Mouse (Mus musculus): ENCODE data around the gene Padi6. TPM values are rescaled to one million over a fixed set of nuclear protein-coding genes. Genes with fewer than 3 reads are reported as not detected.

The Padi6 gene
- polyA plus RNA-seq (2015; fragmentation: Nextera tagmentation; extraction: Ambion mirVana): not detected in 2 replicates

DNA sequence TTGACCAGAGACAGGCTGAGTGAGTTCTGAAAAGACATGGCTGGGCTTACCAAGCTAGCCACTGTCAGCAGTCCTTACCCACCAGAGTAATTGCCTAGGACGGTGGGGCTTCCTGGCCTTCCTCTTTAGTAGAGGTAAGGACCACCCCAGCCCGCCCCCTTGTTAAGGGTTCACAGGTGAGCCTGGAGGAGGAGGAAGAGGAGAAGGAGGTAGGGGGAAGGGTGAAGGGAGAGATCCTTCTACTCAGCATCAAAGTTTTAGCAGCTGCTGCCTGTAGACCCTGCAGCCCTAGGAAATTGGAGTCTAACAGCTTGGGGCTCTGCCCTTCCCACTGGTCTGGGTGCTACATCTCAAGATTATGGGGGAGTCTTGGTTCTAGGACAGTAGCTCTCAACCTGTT is at the start of gene Padi6:
Gene Padi6, minus strand, starts transcription at position 101 of the 400 bp plus-strand sequence.
- H3K27me3 ChIP-seq (ENCODE audit: control insufficient read depth, insufficient read depth, low read depth, low read length): no peaks in the 10 kb centered on the region
- H3K4me1 ChIP-seq (ENCODE audit: control insufficient read depth, insufficient read depth, low read length): no peaks in the 10 kb centered on the region
- WGBS: 97% methylated on average over 2 of the region's 2 CpGs
- no peaks in the 10 kb centered on the region for H3K36me3 ChIP-seq (ENCODE audit: control insufficient read depth, insufficient read depth, low read length)
- no peak within 1 kb of the TSS for H3K4me3 ChIP-seq (ENCODE audit: low read depth, low read length)
- no peaks in the 10 kb centered on the region for H3K9me3 ChIP-seq (replicated peaks; ENCODE audit: control insufficient read depth, low read length, poor library complexity, severe bottlenecking)
- H3K4me2 ChIP-seq (ENCODE audit: low read length): no peak within 1 kb of the TSS
- H3K27ac ChIP-seq (ENCODE audit: low read length): no peak within 1 kb of the TSS
- ATAC-seq: no peak
- H3K9ac ChIP-seq (ENCODE audit: low read depth, low read length): no peak within 1 kb of the TSS

DNA sequence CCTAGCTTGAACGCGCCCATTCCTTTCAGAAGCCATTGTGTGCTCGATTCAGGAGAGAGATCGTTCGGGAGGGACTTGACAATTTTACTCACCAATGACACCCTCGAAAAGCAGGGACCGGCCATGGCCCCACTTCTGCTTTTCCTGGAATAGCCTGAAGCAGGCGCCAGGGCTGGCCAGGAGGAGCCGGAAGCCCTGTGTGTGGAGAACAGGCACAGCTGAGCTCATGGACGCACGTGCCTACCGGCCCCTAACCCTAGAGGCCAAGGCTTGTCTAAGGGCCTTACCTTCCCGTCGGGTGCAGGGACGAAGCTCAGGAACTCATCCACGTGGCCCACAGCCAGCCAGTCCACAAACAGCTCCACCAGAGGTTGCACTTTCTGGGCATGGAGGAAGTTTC is 48.6 kb upstream of the Padi6 start:
- WGBS: 79% methylated on average over 16 of the region's 16 CpGs
- H3K27me3 ChIP-seq (ENCODE audit: control insufficient read depth, insufficient read depth, low read depth, low read length): no peaks in the 10 kb centered on the region
- no peak for ATAC-seq

DNA sequence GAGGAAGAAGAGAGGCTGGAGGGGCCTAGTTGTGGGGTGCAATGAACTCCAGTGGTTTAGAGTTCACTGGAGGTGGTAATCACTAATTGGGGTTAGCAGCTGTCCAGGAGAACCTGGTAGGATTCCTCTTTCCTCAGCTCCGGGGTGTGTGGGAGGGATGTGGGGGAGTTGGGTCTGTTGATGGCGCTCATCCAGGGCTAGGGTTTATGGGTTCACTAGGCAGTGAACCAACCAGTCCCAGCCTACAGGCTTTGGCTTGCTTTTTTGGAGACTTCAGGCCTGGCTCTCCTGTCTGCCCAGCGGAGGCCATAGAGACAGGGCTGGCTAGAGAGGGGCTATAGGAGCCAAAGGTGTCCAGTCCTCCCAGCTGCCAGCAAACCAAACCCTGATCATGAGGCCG is 47.5 kb upstream of the Padi6 start:
- Histone ChIP-seq H3K9me3 (replicated peaks; ENCODE audit: control insufficient read depth, low read length, poor library complexity, severe bottlenecking) (no peaks in the 10 kb centered on the region), H3K27me3 (ENCODE audit: control insufficient read depth, insufficient read depth, low read depth, low read length) (no peaks in the 10 kb centered on the region), H3K9ac (ENCODE audit: low read depth, low read length) (no peak overlapping the region), H3K27ac (ENCODE audit: low read length) (no peak overlapping the region), H3K4me2 (ENCODE audit: low read length) (no peak overlapping the region), H3K4me3 (ENCODE audit: low read depth, low read length) (no peak overlapping the region), H3K36me3 (ENCODE audit: control insufficient read depth, insufficient read depth, low read length) (no peaks in the 10 kb centered on the region), H3K4me1 (ENCODE audit: control insufficient read depth, insufficient read depth, low read length) (no peaks in the 10 kb centered on the region)
- WGBS: 96% methylated on average over 4 of the region's 4 CpGs
- no peak for ATAC-seq

More for the DNA sequence above, 48.6 kb upstream of the Padi6 start:
- Histone ChIP-seq H3K9ac (ENCODE audit: low read depth, low read length) (no peak overlapping the region), H3K9me3 (replicated peaks; ENCODE audit: control insufficient read depth, low read length, poor library complexity, severe bottlenecking) (no peaks in the 10 kb centered on the region), H3K4me3 (ENCODE audit: low read depth, low read length) (no peak overlapping the region), H3K4me2 (ENCODE audit: low read length) (no peak overlapping the region), H3K4me1 (ENCODE audit: control insufficient read depth, insufficient read depth, low read length) (no peaks in the 10 kb centered on the region), H3K36me3 (ENCODE audit: control insufficient read depth, insufficient read depth, low read length) (no peaks in the 10 kb centered on the region), H3K27ac (ENCODE audit: low read length) (no peak overlapping the region)

DNA sequence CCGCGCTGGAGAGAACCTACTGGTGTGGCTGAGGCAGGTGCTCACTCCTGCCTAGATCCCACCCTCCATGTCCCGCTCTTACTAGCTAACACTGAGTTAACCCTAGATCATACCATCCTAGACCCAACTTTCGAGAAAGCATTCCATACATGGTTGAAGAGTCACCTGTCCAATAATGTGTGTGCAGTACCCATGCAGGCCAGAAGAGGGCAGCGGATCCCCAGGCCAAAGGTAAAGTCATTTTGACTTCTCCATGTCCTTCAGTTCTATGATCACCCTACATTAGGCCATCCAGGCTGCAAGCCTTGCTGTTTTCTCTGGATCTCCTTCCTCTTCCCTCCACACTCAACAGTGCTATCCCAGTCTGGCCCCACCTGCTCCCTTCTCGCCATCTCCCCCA is 46.5 kb upstream of the Padi6 start:
- Histone ChIP-seq H3K36me3 (ENCODE audit: control insufficient read depth, insufficient read depth, low read length) (no peaks in the 10 kb centered on the region), H3K4me3 (ENCODE audit: low read depth, low read length) (no peak overlapping the region), H3K9me3 (replicated peaks; ENCODE audit: control insufficient read depth, low read length, poor library complexity, severe bottlenecking) (no peaks in the 10 kb centered on the region), H3K9ac (ENCODE audit: low read depth, low read length) (no peak overlapping the region), H3K4me2 (ENCODE audit: low read length) (no peak overlapping the region), H3K4me1 (ENCODE audit: control insufficient read depth, insufficient read depth, low read length) (no peaks in the 10 kb centered on the region), H3K27me3 (ENCODE audit: control insufficient read depth, insufficient read depth, low read depth, low read length) (no peaks in the 10 kb centered on the region), H3K27ac (ENCODE audit: low read length) (no peak overlapping the region)
- 41% methylated on average over 6 of the region's 6 CpGs for WGBS
- no peak for ATAC-seq

DNA sequence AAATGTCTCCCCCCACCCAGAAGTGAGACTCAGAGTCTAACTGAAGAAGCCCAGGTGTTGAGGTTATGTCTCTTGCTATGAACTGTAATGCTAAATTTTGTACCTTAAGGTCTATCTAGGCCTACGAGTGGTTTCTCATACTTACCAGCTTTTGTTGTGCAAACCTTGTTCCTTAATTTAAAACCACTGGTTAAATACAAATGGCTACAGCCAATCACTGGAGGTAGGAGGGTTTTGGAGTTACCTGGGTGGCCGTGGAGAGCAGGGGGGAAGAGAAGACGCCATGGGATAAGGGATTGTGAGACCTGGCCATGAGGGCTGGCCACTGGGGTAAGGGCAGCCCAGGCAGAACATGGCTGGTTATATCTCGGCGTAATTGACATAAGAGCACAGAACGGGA is 45.8 kb upstream of the Padi6 start:
- Histone ChIP-seq H3K4me1 (ENCODE audit: control insufficient read depth, insufficient read depth, low read length) (no peaks in the 10 kb centered on the region), H3K36me3 (ENCODE audit: control insufficient read depth, insufficient read depth, low read length) (no peaks in the 10 kb centered on the region), H3K4me3 (ENCODE audit: low read depth, low read length) (no peak overlapping the region), H3K9me3 (replicated peaks; ENCODE audit: control insufficient read depth, low read length, poor library complexity, severe bottlenecking) (no peaks in the 10 kb centered on the region), H3K4me2 (ENCODE audit: low read length) (no peak overlapping the region), H3K27me3 (ENCODE audit: control insufficient read depth, insufficient read depth, low read depth, low read length) (no peaks in the 10 kb centered on the region), H3K9ac (ENCODE audit: low read depth, low read length) (no peak overlapping the region), H3K27ac (ENCODE audit: low read length) (no peak overlapping the region)
- 79% methylated on average over 6 of the region's 6 CpGs for WGBS
- ATAC-seq: no peak

DNA sequence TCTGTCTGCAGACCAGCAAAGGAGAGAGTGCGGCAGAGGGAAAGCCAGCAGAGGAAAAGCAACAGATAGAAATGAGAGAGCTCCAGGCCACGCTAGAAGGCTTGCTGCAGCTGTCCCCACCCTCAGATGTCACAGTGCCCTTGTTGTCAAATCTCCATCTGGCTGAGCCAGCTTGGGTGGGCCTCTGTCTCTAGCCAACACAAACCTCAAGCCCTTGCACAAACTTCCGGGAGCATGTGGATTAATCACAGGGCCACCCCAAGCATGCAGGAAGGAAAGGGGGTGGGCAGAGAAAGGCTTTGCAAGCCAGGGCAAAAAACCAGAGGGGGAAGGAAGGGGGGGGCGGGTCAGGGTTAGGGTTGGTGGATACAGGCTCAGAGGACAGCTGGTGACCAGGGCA is 45.0 kb upstream of the Padi6 start:
- H3K27ac ChIP-seq (ENCODE audit: low read length): no peak overlapping the region
- no peaks in the 10 kb centered on the region for H3K4me1 ChIP-seq (ENCODE audit: control insufficient read depth, insufficient read depth, low read length)
- no peak overlapping the region for H3K4me2 ChIP-seq (ENCODE audit: low read length)
- H3K36me3 ChIP-seq (ENCODE audit: control insufficient read depth, insufficient read depth, low read length): no peaks in the 10 kb centered on the region
- 73% methylated on average over 4 of the region's 4 CpGs for WGBS
- H3K4me3 ChIP-seq (ENCODE audit: low read depth, low read length): no peak overlapping the region
- H3K27me3 ChIP-seq (ENCODE audit: control insufficient read depth, insufficient read depth, low read depth, low read length): no peaks in the 10 kb centered on the region
- ATAC-seq: no peak
- H3K9ac ChIP-seq (ENCODE audit: low read depth, low read length): no peak overlapping the region
- no peaks in the 10 kb centered on the region for H3K9me3 ChIP-seq (replicated peaks; ENCODE audit: control insufficient read depth, low read length, poor library complexity, severe bottlenecking)

DNA sequence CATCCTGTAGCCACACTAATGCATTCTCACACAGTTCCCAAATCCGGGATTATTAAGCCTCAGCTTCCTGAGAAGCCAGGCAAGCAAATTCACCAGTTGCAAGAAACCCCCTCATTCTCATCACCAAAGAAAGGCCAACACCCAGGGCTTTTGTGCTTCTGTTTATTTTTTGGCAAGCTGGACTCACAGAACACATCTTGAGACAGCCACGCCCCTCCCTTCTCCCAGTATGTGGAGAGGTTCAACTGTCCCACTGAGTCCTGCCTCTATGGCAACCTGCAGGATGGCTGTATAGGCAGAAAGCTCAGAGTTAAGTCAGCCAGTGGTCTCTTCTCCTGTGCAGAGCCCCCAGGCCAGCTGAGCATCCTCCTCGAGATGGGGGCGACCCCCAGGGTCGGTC is 42.8 kb upstream of the Padi6 start:
- no peak for ATAC-seq

DNA sequence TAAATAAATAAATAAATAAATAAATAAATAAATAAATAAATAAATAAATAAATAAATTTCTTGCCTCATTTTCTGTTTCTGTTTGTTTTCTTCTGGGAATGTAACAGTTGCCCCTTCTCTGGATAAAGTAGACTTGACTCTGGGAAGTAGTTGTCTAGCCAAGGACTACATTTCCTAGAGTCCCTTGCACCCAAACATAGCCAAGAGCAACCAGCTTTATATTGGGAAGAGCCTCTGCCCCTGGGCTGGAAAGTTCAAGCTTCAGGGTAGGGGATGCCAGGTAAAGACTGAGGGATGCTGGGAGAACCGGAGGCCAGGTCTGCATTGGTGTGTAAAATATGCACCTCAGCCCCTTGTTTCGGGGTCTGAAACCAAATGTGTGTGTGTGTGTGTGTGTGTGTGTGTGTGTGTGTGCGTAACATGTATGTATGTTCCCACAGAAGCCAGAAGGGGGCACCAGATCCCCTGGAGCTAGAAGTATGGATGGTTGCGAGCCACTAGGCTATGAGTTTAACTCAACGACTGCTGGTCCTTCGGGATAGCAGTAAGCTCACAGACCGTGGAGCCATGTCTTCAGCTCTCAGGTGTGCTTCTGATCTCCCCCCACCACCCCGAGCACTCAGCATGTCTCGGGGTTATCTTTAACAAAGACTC is 42.0 kb upstream of the Padi6 start:
- Histone ChIP-seq H3K27ac (ENCODE audit: low read length) (no peak overlapping the region), H3K36me3 (ENCODE audit: control insufficient read depth, insufficient read depth, low read length) (no peaks in the 10 kb centered on the region), H3K27me3 (ENCODE audit: control insufficient read depth, insufficient read depth, low read depth, low read length) (no peaks in the 10 kb centered on the region), H3K9ac (ENCODE audit: low read depth, low read length) (no peak overlapping the region), H3K4me1 (ENCODE audit: control insufficient read depth, insufficient read depth, low read length) (no peaks in the 10 kb centered on the region), H3K4me2 (ENCODE audit: low read length) (no peak overlapping the region), H3K9me3 (replicated peaks; ENCODE audit: control insufficient read depth, low read length, poor library complexity, severe bottlenecking) (no peaks in the 10 kb centered on the region), H3K4me3 (ENCODE audit: low read depth, low read length) (no peak overlapping the region)
- WGBS: 96% methylated on average over 9 of the region's 9 CpGs
- no peak for ATAC-seq

More for the DNA sequence above, 42.8 kb upstream of the Padi6 start:
- no peak overlapping the region for H3K4me3 ChIP-seq (ENCODE audit: low read depth, low read length)
- 80% methylated on average over 5 of the region's 5 CpGs for WGBS
- H3K4me2 ChIP-seq (ENCODE audit: low read length): no peak overlapping the region
- H3K9ac ChIP-seq (ENCODE audit: low read depth, low read length): no peak overlapping the region
- no peaks in the 10 kb centered on the region for H3K36me3 ChIP-seq (ENCODE audit: control insufficient read depth, insufficient read depth, low read length)
- no peaks in the 10 kb centered on the region for H3K9me3 ChIP-seq (replicated peaks; ENCODE audit: control insufficient read depth, low read length, poor library complexity, severe bottlenecking)
- H3K27ac ChIP-seq (ENCODE audit: low read length): no peak overlapping the region
- H3K27me3 ChIP-seq (ENCODE audit: control insufficient read depth, insufficient read depth, low read depth, low read length): no peaks in the 10 kb centered on the region
- no peaks in the 10 kb centered on the region for H3K4me1 ChIP-seq (ENCODE audit: control insufficient read depth, insufficient read depth, low read length)

DNA sequence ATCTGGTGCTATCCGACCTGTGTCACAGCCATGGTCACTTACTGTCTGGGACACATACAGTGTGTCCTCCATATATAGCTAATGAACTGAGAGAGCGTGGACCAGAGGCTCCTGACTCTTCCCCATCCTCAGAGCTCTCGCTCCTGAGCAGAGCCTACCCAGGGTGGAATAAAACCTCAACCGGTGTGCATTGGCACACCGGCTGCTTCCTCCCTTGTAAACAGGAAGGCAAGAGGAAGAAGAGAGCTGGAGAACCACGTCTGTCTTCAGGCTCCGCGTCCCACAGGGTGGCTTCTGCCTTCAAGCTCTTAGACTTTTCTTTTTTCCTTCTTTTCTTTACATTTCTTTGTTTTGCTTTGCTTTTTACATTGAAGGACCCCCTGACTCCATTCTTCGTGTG is 40.4 kb upstream of the Padi6 start:
- Histone ChIP-seq H3K4me1 (ENCODE audit: control insufficient read depth, insufficient read depth, low read length) (no peaks in the 10 kb centered on the region), H3K9ac (ENCODE audit: low read depth, low read length) (no peak overlapping the region), H3K4me3 (ENCODE audit: low read depth, low read length) (no peak overlapping the region), H3K36me3 (ENCODE audit: control insufficient read depth, insufficient read depth, low read length) (no peaks in the 10 kb centered on the region), H3K4me2 (ENCODE audit: low read length) (no peak overlapping the region), H3K9me3 (replicated peaks; ENCODE audit: control insufficient read depth, low read length, poor library complexity, severe bottlenecking) (no peaks in the 10 kb centered on the region), H3K27me3 (ENCODE audit: control insufficient read depth, insufficient read depth, low read depth, low read length) (no peaks in the 10 kb centered on the region), H3K27ac (ENCODE audit: low read length) (no peak overlapping the region)
- 87% methylated on average over 9 of the region's 9 CpGs for WGBS
- no peak for ATAC-seq
